Mouse (Mus musculus) kidney, adult 2 months (tissue): ENCODE results near the gene Phf12.

Experiments
- CTCF ChIP-seq: fragments of 200-500 bp; conservative IDR thresholded peaks from 2 replicates; pipeline ENCODE4 v1.5.1; 2011; ENCODE audit warnings: low read depth, mild to moderate bottlenecking, control low read depth, low read length, moderate library complexity, mixed read lengths; ENCODE audit not compliant: insufficient read depth, insufficient read length
- POLR2A ChIP-seq: fragments of 200-500 bp; IDR thresholded peaks from one replicate; pipeline ENCODE4 v1.6.1; 2011; ENCODE audit warnings: low read depth, low read length, control low read depth

GRCm38 (mm10) chr11:77981609-77982440, 729 bp upstream of the Phf12 start:
- no peak for TF ChIP-seq CTCF
- TF ChIP-seq POLR2A: no peak
